Mouse (Mus musculus): ENCODE data around the gene Gm45753. TPM values are rescaled to one million over a fixed set of nuclear protein-coding genes. Genes with fewer than 3 reads are reported as not detected.

Gm45753 gene
- polyA plus RNA-seq, 1 experiment from 2014 or later, result not detected

DNA sequence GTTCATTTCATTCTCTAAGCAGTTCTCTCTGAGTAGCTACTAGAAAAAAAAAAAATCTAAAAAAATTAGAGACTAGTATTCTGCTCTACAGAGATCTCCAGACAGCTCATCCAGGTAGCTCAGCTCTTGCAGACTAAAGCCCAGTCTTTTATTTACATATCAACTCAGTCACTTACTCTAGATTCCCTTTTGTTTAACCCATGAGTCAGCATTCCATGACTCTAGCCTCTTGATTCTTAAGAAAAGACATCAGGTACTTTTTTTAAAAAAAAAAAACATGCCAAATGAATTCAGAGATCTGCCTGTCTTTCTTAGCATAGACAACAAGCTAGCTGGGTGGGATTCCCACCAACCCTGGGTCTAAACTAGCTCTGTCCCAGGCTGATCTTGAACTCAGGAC lies 39.8 kb downstream of the Gm45753 start:
- Histone ChIP-seq H3K4me1 (replicated peaks) (no peaks in the 10 kb centered on the region), H3K27me3 (no peaks in the 10 kb centered on the region), H3K36me3 (no peaks in the 10 kb centered on the region), H3K9me3 (no peaks in the 10 kb centered on the region; the same call in 1 of the 2 replicates), H3K9ac (replicated peaks) (no peak overlapping the region), H3K4me2 (replicated peaks) (no peak overlapping the region), H3K27ac (no peak overlapping the region), H3K4me3 (replicated peaks) (no peak overlapping the region)
- ATAC-seq, result no peak

DNA sequence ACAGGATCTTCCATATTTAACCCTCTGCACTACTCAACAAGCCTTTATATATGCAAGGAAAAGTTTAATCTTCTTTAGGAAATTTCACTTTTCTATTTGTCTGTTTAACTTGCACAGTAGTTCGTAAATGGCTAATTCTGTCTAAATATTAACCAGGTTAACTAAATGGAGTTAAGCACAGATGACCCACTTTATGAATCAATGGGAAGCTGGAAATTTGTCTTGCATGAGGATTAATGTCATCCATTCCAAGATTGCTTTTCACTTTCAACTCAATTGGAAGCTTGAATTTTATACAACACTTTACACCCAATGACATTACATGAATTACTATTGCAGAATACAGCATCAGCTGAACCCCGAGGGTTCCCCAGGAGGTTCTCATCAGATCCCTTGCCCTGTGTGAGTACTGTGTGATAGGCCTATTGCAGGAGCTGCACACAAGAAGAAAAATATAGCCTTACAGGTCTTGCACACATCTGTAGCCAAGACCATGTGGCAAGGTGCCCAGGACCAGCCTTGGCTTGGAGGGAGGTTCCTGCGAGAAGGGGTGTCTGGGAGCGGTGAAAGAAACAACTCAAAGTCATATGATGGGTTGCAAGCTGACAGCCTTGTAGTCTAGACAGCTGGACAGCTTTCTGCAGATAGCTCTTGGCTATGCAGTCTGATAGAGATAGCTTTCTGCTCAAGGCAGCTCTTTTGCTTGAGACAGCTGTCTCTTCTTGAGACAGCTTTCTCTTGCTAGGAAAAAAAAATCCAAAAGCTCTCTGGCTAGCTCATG lies 40.5 kb downstream of the Gm45753 start:
- ATAC-seq, result no peak
- H3K4me1 ChIP-seq (replicated peaks), result no peaks in the 10 kb centered on the region
- 94% methylated on average over 4 of the region's 4 CpGs for WGBS
- H3K4me3 ChIP-seq (replicated peaks), result no peak overlapping the region
- no peak overlapping the region for H3K9ac ChIP-seq (replicated peaks)
- no peak overlapping the region for H3K4me2 ChIP-seq (replicated peaks)
- no peaks in the 10 kb centered on the region for H3K27me3 ChIP-seq
- H3K36me3 ChIP-seq, result no peaks in the 10 kb centered on the region
- H3K9me3 ChIP-seq, result no peaks in the 10 kb centered on the region; the same call in 1 of the 2 replicates
- no peak overlapping the region for H3K27ac ChIP-seq

DNA sequence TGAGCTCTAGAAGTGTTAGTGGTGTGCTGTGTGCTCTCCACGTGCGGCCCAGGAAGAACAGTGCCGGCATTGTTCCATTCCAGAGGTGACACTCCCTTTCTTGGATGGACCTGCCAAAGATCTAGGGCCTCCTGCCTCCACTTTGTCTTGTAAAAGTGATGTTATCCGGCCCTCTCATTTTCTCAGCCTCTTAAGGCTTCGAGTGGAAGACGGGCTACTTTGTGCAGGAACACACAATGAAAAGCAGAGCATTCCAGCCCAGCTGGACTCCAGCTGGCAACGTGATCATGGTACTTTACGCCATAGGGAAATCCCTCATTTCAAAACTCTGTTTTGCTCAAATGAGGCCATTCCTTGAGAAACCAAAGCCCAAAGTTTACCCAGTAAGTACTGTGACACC lies 41.3 kb downstream of the Gm45753 start:
- Histone ChIP-seq H3K27ac (no peak overlapping the region), H3K9me3 (no peaks in the 10 kb centered on the region; the same call in 1 of the 2 replicates), H3K27me3 (no peaks in the 10 kb centered on the region), H3K4me2 (replicated peaks) (no peak overlapping the region), H3K36me3 (no peaks in the 10 kb centered on the region), H3K4me1 (replicated peaks) (no peaks in the 10 kb centered on the region), H3K4me3 (replicated peaks) (no peak overlapping the region), H3K9ac (replicated peaks) (no peak overlapping the region)
- WGBS, result 50% methylated on average over 8 of the region's 8 CpGs
- ATAC-seq, result no peak

DNA sequence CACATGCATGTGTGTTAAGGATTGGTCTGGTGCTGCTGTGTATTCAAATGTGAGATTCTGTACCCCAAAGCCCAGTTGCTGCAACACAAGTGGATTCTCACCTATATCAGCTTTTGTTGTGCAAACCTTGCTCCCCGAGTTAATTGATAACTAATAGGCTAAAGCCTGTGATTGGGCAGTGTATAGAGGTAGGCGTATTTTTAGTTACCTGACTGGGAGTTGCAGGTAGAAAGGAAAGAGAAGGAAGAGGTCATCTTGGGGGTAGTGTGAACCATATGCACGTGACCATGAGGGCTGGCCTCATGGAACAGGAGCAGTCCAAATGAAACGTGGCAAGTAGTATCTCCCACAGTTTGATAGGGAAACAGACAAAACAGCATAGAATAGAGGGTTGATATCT lies 43.3 kb downstream of the Gm45753 start:
- H3K9ac ChIP-seq (replicated peaks), result no peak overlapping the region
- WGBS, result 90% methylated on average over 4 of the region's 4 CpGs
- H3K36me3 ChIP-seq, result no peaks in the 10 kb centered on the region
- no peaks in the 10 kb centered on the region for H3K27me3 ChIP-seq
- no peaks in the 10 kb centered on the region for H3K4me1 ChIP-seq (replicated peaks)
- H3K9me3 ChIP-seq, result no peaks in the 10 kb centered on the region; the same call in 1 of the 2 replicates
- no peak overlapping the region for H3K4me2 ChIP-seq (replicated peaks)
- ATAC-seq, result no peak
- no peak overlapping the region for H3K27ac ChIP-seq
- H3K4me3 ChIP-seq (replicated peaks), result no peak overlapping the region

DNA sequence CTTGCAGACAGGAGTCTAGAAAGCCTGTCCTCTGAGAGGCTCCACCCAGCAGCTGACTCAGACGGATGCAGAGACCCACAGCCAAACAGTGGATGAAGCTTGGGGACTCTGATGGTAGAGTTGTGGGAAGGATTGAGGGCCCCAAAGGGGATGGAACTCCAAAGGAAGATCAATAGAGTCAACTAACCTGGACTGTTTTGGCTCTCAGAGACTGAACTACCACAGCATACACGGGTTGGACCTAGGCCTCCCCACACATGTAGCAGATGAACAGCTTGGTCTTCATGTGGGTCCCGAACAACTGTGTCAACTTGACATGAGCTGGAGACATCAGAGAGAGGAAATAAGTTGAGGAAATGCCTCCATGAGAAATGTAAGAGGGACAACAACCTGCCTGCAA lies 45.4 kb downstream of the Gm45753 start:
- ATAC-seq, result no peak

DNA sequence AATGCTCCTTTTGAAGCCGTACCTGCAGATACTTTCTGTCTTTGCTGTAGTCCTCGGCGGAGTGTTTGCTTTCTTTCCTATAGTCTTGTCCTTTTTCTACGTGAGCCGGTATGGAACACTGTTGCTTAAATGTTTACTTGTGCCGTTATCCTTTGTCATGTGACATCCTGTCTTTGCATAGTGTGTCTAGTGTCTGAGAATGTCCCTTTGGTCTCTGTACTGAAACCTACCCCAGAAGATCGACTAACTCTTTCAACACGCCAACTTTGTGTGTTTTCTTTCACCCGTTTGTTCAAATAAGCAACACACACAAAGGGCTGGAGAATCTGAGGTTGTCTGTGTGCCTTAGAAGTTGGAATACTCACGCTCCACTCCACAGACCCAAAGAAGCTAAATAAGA lies 46.3 kb downstream of the Gm45753 start, which contains the start of gene F11:
TSS of gene F11 (minus strand) at position 112 of the 400 bp plus-strand sequence.
- Histone ChIP-seq H3K4me1 (replicated peaks) (no peaks in the 10 kb centered on the region), H3K4me3 (replicated peaks) (no peak within 1 kb of the TSS), H3K9me3 (no peaks in the 10 kb centered on the region; the same call in 1 of the 2 replicates), H3K9ac (replicated peaks) (no peak within 1 kb of the TSS), H3K27me3 (no peaks in the 10 kb centered on the region), H3K4me2 (replicated peaks) (no peak within 1 kb of the TSS), H3K27ac (no peak within 1 kb of the TSS), H3K36me3 (no peaks in the 10 kb centered on the region)
- 90% methylated on average over 10 of the region's 10 CpGs for WGBS
- ATAC-seq, result no peak

More for the DNA sequence above, 45.4 kb downstream of the Gm45753 start:
- H3K4me2 ChIP-seq (replicated peaks), result no peak overlapping the region
- H3K9me3 ChIP-seq, result no peaks in the 10 kb centered on the region; the same call in 1 of the 2 replicates
- H3K27me3 ChIP-seq, result no peaks in the 10 kb centered on the region
- H3K27ac ChIP-seq, result no peak overlapping the region
- H3K36me3 ChIP-seq, result no peaks in the 10 kb centered on the region
- no peaks in the 10 kb centered on the region for H3K4me1 ChIP-seq (replicated peaks)
- WGBS, result 92% methylated on average over 3 of the region's 3 CpGs
- H3K4me3 ChIP-seq (replicated peaks), result no peak overlapping the region
- no peak overlapping the region for H3K9ac ChIP-seq (replicated peaks)

DNA sequence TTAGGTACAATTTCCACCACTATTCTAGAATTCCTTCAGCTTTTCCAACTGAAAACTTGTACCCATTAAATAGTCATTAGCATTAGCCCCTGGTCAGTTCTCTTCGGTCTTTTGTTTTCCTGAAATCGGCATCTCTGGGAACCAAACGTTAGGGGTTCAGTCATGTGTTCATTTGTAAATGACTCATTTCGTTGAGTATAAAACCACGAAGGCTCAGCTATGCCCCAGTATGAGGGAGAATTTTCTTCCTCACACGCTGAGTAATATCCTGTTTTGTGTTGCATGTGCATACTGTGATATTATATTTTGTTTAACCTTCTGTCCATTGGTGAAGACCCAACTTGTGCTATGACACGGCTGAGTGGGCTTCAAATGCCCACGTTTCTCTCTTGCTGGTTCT lies 49.8 kb downstream of the Gm45753 start:
- no peak for ATAC-seq
- no peak overlapping the region for H3K27ac ChIP-seq
- H3K4me2 ChIP-seq (replicated peaks), result no peak overlapping the region
- no peak overlapping the region for H3K4me3 ChIP-seq (replicated peaks)
- H3K4me1 ChIP-seq (replicated peaks), result no peaks in the 10 kb centered on the region
- no peaks in the 10 kb centered on the region for H3K36me3 ChIP-seq
- no peaks in the 10 kb centered on the region for H3K27me3 ChIP-seq
- WGBS, result 84% methylated on average over 8 of the region's 8 CpGs
- H3K9ac ChIP-seq (replicated peaks), result no peak overlapping the region
- no peaks in the 10 kb centered on the region for H3K9me3 ChIP-seq

DNA sequence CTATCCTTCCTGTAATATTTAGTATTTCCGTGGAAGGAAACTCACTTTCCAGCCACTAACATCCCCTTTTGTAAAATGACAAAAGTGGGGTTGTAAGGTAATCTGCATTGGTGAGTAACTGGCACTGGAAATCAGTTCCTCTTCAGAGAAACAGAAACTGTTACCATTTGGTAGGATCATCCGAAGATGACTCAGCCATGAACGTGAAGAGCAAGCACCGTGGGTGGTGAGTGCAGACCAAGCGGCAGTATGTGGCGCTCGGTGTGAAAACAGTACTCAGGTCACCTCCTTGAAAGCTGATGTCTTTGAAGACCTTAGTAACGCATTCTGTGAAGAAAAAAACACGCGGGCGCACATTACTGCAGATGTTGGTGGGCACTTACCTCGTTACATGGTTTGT lies 53.2 kb downstream of the Gm45753 start:
- WGBS, result 90% methylated on average over 12 of the region's 12 CpGs
- no peak for ATAC-seq
- H3K4me1 ChIP-seq (replicated peaks), result no peaks in the 10 kb centered on the region
- H3K27ac ChIP-seq, result no peak overlapping the region
- no peak overlapping the region for H3K9ac ChIP-seq (replicated peaks)
- no peak overlapping the region for H3K4me2 ChIP-seq (replicated peaks)
- H3K9me3 ChIP-seq, result no peaks in the 10 kb centered on the region
- H3K36me3 ChIP-seq, result no peaks in the 10 kb centered on the region
- H3K4me3 ChIP-seq (replicated peaks), result no peak overlapping the region
- H3K27me3 ChIP-seq, result no peaks in the 10 kb centered on the region

DNA sequence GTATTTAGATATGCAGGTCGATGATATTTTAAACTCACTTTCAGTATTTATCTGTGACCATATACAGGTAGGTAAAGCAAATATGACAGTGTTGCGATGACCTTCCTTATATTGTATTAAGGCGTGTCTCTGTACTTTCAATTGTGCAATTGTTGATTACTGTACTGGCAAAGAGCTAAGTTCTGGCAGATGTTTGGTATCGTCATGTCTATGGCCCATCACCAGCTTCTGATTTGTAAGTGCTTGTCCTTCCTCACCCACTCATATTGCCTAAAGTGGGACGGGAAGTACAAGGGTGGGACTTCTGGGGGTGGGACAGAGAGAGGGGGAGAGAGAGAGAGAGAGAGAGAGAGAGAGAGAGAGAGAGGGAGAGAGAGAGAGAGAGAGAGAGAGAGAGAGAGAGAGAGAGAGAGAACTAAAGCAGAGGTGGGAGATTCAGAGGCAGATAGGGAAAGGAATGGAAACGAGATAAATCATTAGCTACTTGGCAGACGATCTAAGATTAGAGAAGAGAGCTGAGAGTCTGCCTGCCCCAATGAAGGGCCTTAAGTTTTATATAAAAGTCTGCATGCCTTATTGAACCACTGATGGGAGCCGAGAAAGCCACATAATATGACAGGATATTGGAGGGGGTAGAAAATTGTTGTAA lies 53.9 kb downstream of the Gm45753 start:
- WGBS, result 91% methylated on average over 8 of the region's 8 CpGs
- Histone ChIP-seq H3K27ac (no peak overlapping the region), H3K4me2 (replicated peaks) (no peak overlapping the region), H3K9me3 (no peaks in the 10 kb centered on the region), H3K9ac (replicated peaks) (no peak overlapping the region), H3K36me3 (no peaks in the 10 kb centered on the region), H3K4me3 (replicated peaks) (no peak overlapping the region), H3K27me3 (no peaks in the 10 kb centered on the region), H3K4me1 (replicated peaks) (no peaks in the 10 kb centered on the region)
- ATAC-seq, result no peak

DNA sequence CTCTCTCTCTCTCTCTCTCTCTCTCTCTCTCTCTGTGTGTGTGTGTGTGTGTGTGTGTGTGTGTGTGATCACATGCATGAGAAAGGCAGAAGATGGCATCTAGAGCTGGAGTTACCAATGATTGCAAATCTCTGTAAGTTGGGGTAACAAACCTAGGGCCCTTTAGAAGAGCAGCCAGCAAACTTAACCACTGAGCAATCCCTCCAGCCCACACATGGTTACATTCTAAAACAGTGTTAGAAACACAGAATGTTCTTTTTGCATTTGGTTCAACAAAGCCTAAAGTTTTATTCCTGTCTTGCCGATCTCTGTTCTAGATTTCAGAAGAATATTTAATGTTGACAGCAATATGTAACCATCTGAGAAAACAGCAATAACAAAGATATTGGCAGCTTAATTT lies 54.7 kb downstream of the Gm45753 start:
- no peak overlapping the region for H3K27ac ChIP-seq
- H3K27me3 ChIP-seq, result no peaks in the 10 kb centered on the region
- H3K4me2 ChIP-seq (replicated peaks), result no peak overlapping the region
- H3K9me3 ChIP-seq, result no peaks in the 10 kb centered on the region
- H3K36me3 ChIP-seq, result no peaks in the 10 kb centered on the region
- H3K9ac ChIP-seq (replicated peaks), result no peak overlapping the region
- H3K4me3 ChIP-seq (replicated peaks), result no peak overlapping the region
- no peak for ATAC-seq
- WGBS, result 92% methylated on average over 1 of the region's 1 CpGs
- H3K4me1 ChIP-seq (replicated peaks), result no peaks in the 10 kb centered on the region

DNA sequence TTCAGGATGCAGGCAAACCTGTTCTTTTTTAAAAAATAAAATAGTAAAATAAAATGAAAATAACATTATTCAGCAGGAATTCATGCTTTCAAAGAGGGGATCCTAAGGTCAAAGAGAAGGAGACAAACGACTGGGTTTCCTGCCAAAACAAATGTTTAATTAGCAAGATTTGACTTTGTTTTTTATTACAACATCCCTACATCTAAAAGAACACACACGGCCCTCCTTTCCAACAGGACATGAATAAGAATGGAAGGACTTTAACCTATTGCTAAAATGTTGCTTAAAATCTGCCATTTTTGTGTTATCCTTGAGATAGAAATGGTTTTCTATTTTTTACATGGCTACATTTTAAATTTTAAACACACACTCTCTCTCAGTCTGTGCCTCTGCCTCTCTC lies 55.2 kb downstream of the Gm45753 start:
- Histone ChIP-seq H3K27ac (no peak overlapping the region), H3K4me1 (replicated peaks) (no peaks in the 10 kb centered on the region), H3K9ac (replicated peaks) (no peak overlapping the region), H3K4me2 (replicated peaks) (no peak overlapping the region), H3K36me3 (no peaks in the 10 kb centered on the region), H3K9me3 (no peaks in the 10 kb centered on the region), H3K27me3 (no peaks in the 10 kb centered on the region), H3K4me3 (replicated peaks) (no peak overlapping the region)
- WGBS, result 80% methylated on average over 2 of the region's 2 CpGs
- ATAC-seq, result no peak

DNA sequence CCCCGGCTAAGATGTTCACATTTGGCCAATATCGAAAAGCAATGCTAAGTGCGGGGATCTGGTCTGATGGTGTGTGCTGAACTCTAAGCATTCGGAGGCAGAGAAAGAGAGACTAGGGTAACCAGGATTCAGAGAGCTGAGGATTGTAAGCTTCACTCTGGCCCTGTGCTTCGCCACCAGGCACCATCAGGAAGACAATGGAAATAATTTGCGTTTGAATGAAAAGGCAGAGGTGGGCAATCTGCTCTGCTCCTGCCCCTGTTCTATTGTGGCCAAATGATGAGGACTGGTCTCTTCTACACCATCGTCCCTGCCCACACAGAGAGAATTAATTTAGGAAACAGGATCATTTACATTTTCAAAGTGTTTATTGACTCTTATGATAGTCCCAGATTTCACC lies 62.0 kb downstream of the Gm45753 start:
- H3K4me3 ChIP-seq (replicated peaks), result no peak overlapping the region
- no peak for ATAC-seq
- H3K4me1 ChIP-seq (replicated peaks), result no peaks in the 10 kb centered on the region
- 29% methylated on average over 7 of the region's 7 CpGs for WGBS
- H3K27ac ChIP-seq, result no peak overlapping the region
- no peak overlapping the region for H3K9ac ChIP-seq (replicated peaks)
- H3K27me3 ChIP-seq, result no peaks in the 10 kb centered on the region
- no peaks in the 10 kb centered on the region for H3K9me3 ChIP-seq
- H3K4me2 ChIP-seq (replicated peaks), result no peak overlapping the region
- H3K36me3 ChIP-seq, result no peaks in the 10 kb centered on the region

All from midbrain, embryonic 13.5 days (tissue).